Mouse (Mus musculus): ENCODE measurements at regions not wholly inside any gene's neighbourhood (a gene's known extent, or its start where the extent isn't known, plus 50 kb on each side); places are given as distances from the start of the nearest gene placed in this dataset.
A peak's percentile ranks its signal among the peaks of the same experiment; 100 is the strongest.

DNA sequence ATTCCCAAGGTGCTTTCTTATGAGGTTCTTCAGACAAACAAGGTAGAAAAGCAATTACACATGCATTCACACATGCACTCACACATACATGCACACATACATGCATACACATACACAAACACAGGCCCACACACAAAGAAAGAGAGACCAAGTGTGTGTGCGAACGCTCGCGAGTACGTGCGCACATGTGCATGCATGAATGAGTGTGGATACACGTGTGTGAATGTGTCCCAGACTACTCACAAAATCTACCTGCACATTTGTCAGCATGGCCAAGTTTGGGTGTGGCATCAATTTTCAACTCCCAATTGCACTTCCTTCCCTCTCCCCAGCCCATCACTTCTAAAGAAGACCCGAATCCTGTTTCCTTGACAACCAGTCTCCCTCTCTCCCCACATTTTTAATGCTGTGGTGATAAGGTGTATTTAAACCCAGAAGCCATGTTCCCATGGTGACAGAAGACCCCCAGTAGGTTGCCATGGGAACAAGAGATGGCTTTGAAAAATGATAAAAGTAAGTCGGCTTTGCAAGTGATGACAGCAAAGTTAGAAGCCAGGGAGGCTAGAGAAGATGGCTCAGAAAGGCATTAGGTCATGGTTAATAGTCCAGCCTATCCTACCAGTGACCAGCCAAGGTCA lies 206.3 kb downstream of the Rpl10-ps3 start:
- DNase-seq (ENCODE audit: extremely low read depth, insufficient read length, low spot score) = no peak

DNA sequence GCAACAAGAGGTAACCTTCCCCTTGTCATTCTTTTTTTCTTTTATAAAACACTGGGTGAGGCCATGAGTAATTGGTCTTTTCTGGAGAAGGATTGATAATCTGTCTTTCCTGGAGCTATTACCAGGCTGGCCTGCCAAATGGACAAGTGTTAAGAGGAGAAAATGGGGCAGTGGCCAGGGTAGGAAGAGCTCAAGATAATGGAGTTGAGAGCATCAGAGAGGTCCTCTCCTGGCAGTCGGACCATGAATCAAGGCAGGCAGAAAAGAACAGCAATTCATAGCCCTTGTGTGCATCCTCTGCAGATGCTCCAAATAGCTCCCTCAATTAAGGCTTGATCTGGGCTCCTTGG lies 208.2 kb downstream of the Rpl10-ps3 start:
- DNase-seq (ENCODE audit: extremely low read depth, insufficient read length, low spot score) = no peak

DNA sequence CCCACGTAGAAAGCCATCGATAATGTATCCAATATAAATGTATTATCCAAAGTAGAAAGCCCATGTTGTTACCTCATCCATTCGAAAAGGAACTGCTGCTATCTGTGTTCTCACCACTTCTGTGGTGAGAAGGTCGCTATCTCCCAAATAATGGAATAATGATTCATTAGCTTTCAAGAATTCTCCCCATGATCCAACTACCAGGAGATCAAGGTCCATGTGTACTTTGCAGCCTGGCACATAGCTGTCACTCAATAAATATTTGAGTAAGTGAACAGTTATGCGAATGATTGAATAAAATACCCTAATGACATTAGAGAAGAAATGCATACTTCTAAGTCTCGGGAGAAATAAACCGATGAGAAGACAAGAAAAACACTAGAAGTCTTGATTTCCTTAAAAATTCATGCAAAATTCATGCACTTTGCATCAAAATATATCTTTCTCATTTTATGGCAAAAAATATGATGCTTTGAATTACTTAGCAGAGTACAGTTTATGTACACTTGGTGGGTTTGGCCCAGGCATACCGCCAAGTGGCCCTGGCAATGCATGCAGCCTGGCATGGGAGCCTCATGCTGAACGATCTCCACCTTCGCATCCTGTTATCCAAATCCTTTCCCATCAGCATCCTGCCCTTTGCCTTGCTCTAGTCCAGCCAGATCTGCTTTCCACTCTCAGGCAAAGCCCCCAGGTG lies 208.7 kb downstream of the Rpl10-ps3 start:
- DNase-seq (ENCODE audit: extremely low read depth, insufficient read length, low spot score) = no peak

DNA sequence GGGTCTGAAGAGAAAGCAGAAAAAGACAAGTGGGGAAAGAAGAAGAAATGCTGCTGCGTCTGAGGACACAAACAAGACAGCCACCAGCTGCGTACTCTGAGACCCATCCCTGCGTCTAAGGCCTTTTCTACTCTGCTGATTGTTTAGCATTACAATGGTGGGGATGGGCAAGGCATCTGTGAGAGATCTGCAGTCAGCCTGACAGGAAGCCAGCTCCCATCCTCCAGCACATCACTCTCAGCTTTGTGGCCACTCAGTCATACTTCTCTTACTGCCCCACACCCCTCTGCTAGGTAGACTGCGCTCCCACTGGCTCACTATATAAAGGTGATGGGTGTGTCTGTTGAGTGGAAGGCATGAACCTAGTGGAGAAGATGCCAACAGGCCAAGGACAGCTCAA lies 220.5 kb downstream of the Rpl10-ps3 start:
- no peak for DNase-seq (ENCODE audit: extremely low read depth, insufficient read length, low spot score)

DNA sequence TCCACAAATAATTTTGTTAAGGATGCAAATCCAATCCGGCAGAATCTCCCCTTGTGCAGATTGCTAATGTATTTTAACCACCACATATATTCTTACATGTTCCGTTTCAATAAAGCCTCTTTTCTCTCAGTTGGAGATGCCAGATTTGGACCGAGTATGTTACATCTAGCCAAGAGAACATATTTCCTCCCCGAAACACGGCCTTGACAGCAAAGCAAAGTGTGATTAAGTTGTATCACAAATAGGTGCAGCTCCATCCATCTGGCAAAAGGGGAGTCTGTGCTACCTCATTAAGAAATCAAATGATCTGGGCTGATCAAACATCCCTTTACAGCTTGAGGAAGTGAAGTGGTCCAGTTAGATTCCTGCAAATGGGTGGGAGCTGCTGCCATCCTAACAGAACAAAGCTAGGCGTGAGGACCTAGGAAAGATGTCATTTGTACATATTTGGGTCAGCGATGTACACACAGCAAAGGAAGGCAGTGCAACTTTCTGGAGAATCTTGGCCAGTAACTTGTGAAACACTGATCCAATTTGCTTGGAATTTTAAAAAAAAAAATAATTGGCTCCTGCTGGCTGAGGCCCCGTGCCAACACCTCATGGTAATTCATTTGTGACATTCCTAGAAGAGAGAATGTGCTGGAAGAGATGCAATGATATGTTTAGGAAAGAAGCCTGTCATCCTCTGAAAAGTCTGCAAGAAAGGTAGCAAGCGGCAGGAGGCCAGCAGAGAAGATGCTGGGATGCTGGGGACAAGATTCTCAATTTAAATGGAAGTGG lies 223.8 kb downstream of the Rpl10-ps3 start:
- DNase-seq (ENCODE audit: extremely low read depth, insufficient read length, low spot score) = no peak

DNA sequence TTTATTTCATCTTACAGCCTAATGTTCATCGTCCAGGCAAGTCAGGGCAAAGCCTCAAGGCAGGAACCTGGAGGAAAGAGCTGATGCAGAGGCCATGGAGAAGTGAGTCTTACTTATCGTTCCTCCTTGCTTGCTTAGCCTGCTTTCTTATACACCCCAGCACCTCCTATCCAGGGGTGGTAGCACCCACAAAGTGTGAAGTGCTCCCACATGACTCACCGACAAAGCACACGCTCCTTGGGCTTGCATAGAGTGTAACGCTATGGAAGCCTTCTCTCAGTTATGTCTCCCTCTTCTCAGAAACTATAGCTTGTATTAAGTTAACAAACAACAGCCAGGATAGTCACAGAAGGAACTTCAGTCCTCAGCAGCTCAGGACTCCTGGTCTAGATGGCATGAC lies 225.4 kb downstream of the Rpl10-ps3 start:
- no peak for DNase-seq (ENCODE audit: extremely low read depth, insufficient read length, low spot score)

DNA sequence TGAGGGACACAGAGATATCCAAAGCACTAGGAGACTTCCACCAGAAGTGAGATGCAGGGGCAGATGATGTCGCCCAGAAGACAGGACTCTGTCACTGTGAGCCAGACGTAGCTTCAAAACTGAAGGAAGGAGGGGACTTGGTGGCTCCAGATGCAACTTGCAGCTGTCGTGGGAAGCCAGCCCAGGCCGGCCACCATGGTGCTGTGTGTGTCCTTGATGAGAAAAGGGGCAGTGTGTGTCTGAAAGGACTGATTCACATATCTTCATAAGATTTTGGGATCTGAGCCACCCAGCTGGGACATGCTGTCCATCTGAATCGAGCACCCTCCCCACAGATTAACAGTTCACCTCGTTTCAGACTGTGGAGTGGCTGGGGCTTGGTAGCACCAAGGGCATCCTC lies 226.2 kb downstream of the Rpl10-ps3 start:
- DNase-seq (ENCODE audit: extremely low read depth, insufficient read length, low spot score) = no peak

DNA sequence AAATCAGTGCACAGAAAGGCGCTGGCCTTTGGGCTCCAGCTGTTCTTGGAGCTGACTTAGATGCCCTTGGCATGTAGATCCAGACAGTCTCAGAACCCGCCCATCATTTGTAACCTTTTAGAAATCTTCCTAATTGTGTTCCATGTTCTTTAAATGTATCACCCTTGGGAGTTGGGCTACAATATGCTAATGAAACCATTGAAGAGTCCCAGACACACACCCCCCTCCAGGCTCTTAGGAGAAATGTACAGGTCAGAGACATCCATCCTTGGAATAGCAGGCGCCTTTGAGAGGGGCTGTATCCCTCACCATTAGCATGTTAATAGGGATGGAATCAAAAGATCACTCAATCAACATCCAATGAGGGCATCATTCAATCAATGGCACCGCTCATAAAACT lies 238.2 kb downstream of the Rpl10-ps3 start:
- no peak for DNase-seq (ENCODE audit: extremely low read depth, insufficient read length, low spot score)

DNA sequence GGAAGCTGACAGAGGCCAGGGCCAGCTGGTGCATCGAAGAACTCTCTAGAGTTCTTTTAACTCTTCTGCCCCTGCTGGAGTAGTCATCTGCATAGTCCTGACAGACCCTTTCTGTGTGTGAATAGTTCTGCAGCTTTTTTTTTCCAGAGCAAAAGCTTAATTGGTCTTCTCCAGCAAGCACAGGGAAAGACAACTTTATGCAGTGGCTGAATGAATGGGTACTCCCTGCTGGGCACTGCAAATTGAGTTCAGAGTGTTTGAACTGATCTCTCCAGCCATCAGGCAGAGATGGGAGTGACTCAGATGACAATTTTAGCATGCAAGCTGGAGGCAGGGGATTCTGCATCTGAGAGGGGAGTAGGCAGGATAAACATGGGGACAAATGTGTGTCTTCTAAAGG lies 242.0 kb downstream of the Rpl10-ps3 start:
- DNase-seq (ENCODE audit: extremely low read depth, insufficient read length, low spot score) = no peak

DNA sequence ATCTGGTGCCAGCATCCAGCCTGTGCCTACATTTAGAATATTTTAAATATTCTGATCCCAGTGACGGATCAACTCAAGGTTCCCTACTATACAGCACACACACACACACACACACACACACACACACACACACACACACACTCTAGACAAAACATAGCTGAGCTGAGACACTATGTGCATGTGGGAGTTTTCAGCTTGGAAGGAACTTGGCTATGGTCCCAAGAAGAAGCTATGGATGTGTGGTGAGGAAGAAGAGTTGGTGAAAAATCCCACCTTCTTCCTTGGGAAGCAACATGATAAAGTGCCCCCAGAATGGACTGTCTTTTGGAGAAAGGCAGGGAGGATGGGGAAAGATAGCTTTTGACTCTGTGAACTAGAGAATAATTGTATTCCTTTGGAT lies 243.7 kb downstream of the Rpl10-ps3 start:
- DNase-seq (ENCODE audit: extremely low read depth, insufficient read length, low spot score) = no peak

DNA sequence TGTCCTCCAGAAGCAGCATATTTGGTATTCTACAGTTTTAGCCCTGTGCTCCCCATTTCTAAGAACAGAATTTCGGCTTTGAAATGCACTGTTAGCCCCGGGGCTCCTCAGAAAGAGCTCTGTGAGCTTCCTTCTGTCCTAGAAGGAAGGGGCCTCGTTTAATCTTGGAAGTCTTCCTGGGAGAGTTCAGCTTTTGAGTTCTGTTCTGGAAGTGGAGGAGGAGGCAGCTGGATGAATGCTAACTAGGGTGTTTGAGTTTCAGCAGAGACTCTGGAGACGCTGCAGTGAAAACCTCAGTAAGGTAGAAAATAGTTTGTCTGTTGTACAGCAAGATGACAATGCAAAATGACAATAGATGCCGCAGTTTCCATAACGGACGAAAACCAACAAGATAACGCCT lies 253.8 kb downstream of the Rpl10-ps3 start:
- DNase-seq (ENCODE audit: extremely low read depth, insufficient read length, low spot score) = no peak

DNA sequence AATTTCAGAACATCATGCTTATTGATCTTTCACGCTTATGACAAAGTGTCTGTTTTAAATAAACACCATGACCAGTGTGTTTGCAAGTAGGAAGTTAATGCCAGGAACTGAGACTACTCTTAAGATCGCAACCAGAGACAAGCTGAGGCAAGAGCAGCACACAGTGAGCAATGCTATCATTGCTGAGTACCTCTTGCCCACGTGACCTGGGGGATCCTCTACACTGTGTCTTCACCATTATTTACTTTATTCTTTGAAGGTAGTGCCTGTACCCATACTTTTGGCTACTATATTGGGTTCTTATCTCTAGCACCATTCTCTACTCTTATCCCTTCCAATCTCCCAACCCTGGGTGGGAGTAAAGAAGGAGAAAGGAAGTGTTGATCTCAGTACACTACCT lies 254.9 kb downstream of the Rpl10-ps3 start:
- DNase-seq (ENCODE audit: extremely low read depth, insufficient read length, low spot score) = no peak

DNA sequence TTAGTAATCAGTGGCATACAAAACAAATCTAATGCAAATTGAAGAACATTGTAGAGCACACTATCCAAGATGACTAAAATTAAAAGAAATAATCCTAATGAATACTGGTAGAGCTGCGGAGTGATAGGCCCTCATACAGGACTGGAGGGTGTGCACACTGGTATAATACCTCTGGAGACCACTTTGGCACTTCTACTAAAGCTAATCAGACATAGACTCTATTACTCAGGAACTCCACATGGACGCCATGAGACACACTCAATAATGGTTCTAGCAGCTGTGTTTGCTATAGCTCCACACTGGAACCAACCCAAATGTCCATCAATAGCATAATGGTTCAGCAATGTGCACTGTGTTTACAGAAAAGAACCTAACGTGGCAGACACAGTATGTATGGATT lies 264.6 kb downstream of the Rpl10-ps3 start:
- no peak for DNase-seq (ENCODE audit: extremely low read depth, insufficient read length, low spot score)

DNA sequence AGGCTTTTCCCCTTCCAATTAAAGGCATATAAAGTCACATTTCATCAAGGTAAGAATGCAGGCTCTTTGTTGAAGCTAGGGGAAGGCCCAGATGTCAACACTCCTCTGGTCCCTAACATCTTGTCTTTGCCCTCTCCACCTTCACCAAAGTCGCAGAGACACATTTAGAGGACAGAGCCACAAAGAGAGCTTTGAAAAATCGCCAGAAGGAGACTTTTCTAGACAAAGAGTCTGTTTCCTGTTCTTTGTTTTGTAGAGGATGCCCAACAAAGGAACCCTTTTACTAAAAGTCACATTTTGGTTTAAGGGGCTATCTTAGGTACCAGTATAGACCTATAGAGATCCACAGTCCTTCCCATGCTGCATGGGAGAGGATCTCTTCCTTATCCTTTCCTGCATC lies 269.9 kb upstream of the Ncam1 start:
- no peak for DNase-seq (ENCODE audit: extremely low read depth, insufficient read length, low spot score)

DNA sequence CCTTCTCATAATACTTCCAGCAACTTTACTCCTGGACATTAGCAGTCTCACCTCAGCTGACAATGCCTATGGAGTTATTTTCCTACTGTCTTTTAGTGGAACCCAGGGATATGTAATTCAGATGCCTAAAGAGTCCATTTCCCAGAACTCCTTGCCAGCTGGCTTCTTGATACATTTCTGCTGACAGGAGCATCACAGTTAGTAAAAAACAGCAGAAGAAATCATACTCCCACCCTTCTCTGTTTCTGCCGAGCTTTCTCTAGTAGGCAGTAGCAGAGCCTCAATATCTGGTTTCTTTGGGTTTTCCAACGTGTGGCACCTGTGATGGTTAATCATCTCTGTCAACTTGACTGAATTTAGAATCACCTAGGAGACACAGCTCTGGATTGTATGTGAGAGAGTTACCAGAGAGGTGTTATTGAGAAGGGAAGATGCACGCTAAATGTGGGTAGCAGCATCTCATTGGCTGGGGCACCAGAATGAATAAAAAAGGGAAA lies 269.1 kb upstream of the Ncam1 start:
- no peak for DNase-seq (ENCODE audit: extremely low read depth, insufficient read length, low spot score)

DNA sequence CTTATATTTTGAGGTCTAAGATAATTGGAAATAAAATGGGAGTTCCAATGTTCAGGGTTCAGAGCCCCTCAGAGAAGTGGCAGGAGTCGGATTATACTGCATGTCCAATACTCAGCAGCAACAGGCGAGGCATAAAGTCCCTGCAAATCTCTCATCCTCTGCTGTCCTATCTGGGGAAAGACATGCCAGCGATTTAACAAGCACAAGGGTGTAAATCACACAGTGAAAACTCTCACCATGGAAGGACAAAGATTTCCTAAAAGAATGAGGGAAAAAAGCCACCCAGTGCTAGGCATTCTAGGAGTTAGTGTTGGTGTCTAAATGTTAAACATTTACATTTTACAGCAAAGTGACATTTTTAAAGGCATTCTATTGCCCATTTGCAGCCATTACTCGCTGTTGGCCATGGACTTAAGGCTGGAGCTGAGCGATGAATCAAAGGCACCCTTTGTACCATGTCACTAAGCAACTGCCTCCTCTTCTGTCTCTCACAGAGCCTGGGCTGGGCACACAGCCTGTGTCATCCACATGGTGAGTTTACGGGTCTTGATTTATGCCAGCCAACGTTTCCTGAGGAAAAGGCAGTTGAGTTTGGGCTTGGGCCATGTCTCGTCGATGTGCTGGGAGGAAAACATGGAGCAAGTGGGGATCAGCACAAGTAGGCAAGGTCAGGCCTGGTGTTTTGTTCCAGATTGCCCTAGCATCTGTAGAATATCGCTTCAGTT lies 265.9 kb upstream of the Ncam1 start:
- no peak for DNase-seq (ENCODE audit: extremely low read depth, insufficient read length, low spot score)

DNA sequence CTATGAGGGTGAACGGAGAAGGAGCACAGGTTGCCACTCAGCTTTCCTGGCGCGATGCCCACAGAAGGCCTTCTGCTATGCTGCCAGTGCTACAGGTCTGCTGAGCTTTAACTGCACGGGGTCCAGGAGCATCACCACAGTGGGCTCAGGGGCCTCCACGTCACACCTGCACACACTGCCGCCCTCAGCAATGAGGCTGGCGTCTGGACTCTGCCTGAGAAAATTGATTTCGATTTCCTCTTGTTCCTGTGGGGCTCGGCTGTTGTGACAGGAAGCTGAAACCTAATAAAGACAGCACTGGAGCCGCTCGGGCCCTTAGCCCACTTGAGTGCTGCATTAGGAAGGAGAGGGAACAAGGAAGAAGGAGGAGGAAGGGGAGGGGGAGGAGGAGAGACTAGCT lies 239.5 kb upstream of the Ncam1 start:
- peak; percentile 18 for DNase-seq (ENCODE audit: extremely low read depth, insufficient read length, low spot score)

DNA sequence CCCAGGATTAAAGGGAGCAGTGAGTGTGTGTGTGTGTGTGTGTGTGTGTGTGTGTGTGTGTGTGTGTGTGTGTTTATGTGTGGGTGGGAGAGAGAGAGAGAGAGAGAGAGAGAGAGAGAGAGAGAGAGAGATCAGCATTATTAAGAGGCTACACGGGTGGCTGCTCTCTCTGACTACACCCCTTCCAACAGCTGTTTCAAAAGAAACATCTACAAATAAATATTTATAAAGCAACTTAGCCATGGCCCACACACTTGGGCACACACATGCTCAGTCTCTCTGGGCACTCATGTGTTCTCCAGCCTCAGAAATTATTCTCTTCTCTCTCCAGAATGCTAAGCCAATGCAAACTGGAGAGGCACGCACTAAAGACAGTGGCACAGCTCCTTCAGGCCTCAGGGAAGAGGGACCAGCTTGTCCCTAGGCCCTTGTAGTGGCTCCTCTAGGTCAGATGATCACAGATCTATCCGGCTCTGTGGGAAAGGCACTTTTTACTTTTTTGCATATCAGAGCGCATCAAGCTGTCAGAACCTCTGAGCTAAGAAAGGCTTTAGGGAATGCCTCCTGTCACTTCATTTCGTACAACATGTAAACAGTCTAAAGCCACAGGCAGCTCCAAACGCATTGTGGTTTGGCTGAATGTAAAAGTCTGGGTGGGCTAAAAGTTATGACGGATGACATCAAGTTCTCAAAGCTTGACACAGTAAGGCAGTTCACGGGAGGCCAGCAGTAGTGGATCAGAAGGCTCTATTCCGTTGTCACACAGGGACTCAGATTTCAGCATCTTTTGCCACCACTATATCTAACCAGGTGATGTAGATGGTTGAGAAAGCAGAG lies 233.8 kb upstream of the Ncam1 start:
- DNase-seq (ENCODE audit: extremely low read depth, insufficient read length, low spot score) = no peak

DNA sequence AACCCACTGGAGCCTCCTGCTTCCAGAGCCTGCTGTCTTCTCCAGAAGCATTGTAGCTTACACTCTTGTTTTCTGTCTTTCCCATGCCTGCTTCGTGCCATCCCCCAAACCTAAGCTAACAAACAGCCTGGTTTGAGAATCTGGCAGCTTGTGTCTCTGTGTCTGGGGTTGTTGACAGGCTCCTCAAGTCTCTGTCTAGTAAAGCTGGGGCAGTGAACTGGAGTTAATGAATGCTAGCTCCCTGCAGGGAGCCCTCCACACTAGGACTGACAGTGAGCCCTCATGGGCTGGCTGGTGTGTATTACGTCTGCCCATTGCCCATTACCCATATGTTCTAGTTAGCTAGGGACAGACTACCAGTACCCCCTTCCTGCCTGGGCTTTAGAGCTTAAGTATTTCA lies 232.6 kb upstream of the Ncam1 start:
- no peak for DNase-seq (ENCODE audit: extremely low read depth, insufficient read length, low spot score)

DNA sequence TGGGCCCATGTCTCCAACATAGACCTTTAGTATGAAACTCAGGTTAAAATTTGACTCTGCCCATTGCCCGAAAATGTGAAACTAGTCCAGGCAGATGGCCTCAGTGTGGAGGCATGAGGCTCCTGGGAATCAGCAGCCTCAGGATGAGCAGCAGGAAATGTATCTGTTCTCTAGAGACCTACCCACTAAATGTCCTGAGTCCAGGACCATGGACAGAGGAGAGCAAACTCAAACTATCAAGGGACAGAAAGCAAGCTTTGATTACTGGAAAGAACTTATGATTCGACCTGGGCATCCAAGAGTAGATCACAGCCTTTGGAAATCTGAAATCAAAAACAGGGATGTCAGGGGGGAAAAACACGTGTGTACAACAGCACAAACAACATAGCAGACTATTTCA lies 230.3 kb upstream of the Ncam1 start:
- DNase-seq (ENCODE audit: extremely low read depth, insufficient read length, low spot score) = no peak
